14 mouse cellular contexts compared by ENCODE assay signal in genomic region chr11:88461601-88462000, GRCm38 (mm10).
DNase-seq lines count a peak whose midpoint lies in the region; ATAC-seq and TF ChIP-seq lines count a peak whose summit lies in the region.
"Had no signal": no experiment of that assay in that cellular context is flagged by ENCODE, and none has a peak within 500 bp of the region (broad histone marks: within the 10 kb centered on the region; RNA-seq: fewer than 3 reads in every experiment).

No protein-coding gene starts in this region.

- DNase-seq in hindbrain, embryonic 11.5 days (ENCODE audit: low spot score): no peak
- no peak for DNase-seq in stomach, postnatal 0 days (ENCODE audit: low spot score)
- DNase-seq in thymus, postnatal 14 days: no peak
- DNase-seq: cerebellum, postnatal 14 days; heart, postnatal 14 days; kidney, adult 9 months; thymus, postnatal 25 days had no signal

- no peak overlapping the region for H3K9ac ChIP-seq in intestine, postnatal 0 days (ENCODE audit: low read depth, low read length)
- H3K9ac ChIP-seq in intestine, embryonic 16.5 days (ENCODE audit: low read depth, low read length): no peak overlapping the region
- H3K9ac ChIP-seq in midbrain, embryonic 13.5 days (replicated peaks): no peak overlapping the region
- H3K9ac ChIP-seq in midbrain, embryonic 16.5 days (ENCODE audit: low read depth, low read length): no peak overlapping the region
- H3K9ac ChIP-seq in hindbrain, embryonic 11.5 days (ENCODE audit: low read depth, low read length): no peak overlapping the region
- H3K9ac ChIP-seq in stomach, postnatal 0 days (ENCODE audit: low read length): no peak overlapping the region
- H3K9ac ChIP-seq: liver, embryonic 14.5 days had no signal

- WGBS in intestine, postnatal 0 days: 54% methylated on average over 4 of the region's 4 CpGs
- WGBS in intestine, embryonic 16.5 days: 75% methylated on average over 4 of the region's 4 CpGs
- WGBS in midbrain, embryonic 13.5 days: 95% methylated on average over 4 of the region's 4 CpGs
- 91% methylated on average over 4 of the region's 4 CpGs for WGBS in midbrain, embryonic 16.5 days
- WGBS in hindbrain, embryonic 11.5 days: 96% methylated on average over 4 of the region's 4 CpGs
- 73% methylated on average over 4 of the region's 4 CpGs for WGBS in stomach, postnatal 0 days

- no peak for TF ChIP-seq CTCF in intestine, postnatal 0 days (IDR thresholded peaks at IDR 0.05; ENCODE audit: low read depth)
- TF ChIP-seq CTCF in stomach, postnatal 0 days (IDR thresholded peaks at IDR 0.05; ENCODE audit: low read depth): no peak

- H3K27ac ChIP-seq in intestine, postnatal 0 days (ENCODE audit: low read depth, low read length): no peak overlapping the region
- no peak overlapping the region for H3K27ac ChIP-seq in intestine, embryonic 16.5 days (ENCODE audit: low read length)
- H3K27ac ChIP-seq in midbrain, embryonic 13.5 days: peak overlapping the region; percentile 66
- H3K27ac ChIP-seq in midbrain, embryonic 16.5 days (ENCODE audit: low read length): no peak overlapping the region
- H3K27ac ChIP-seq in hindbrain, embryonic 11.5 days (ENCODE audit: low read depth, low read length): peak overlapping the region; percentile 82
- no peak overlapping the region for H3K27ac ChIP-seq in stomach, postnatal 0 days (replicated peaks)
- H3K27ac ChIP-seq: liver, embryonic 14.5 days had no signal

- no peaks in the 10 kb centered on the region for H3K36me3 ChIP-seq in intestine, postnatal 0 days (ENCODE audit: control insufficient read depth, insufficient read depth)
- H3K36me3 ChIP-seq in intestine, embryonic 16.5 days (ENCODE audit: control insufficient read depth, insufficient read depth, low read length): no peaks in the 10 kb centered on the region
- no peaks in the 10 kb centered on the region for H3K36me3 ChIP-seq in midbrain, embryonic 13.5 days
- no peaks in the 10 kb centered on the region for H3K36me3 ChIP-seq in midbrain, embryonic 16.5 days (ENCODE audit: control insufficient read depth, insufficient read depth, low read length)
- no peaks in the 10 kb centered on the region; the same call in 1 of the 2 replicates for H3K36me3 ChIP-seq in hindbrain, embryonic 11.5 days (ENCODE audit: control insufficient read depth, insufficient read depth, low read length)
- no peaks in the 10 kb centered on the region for H3K36me3 ChIP-seq in stomach, postnatal 0 days (ENCODE audit: control insufficient read depth, insufficient read depth, low read length)

- H3K27me3 ChIP-seq in intestine, postnatal 0 days (replicated peaks; ENCODE audit: control insufficient read depth, insufficient read depth, low read length): no peaks in the 10 kb centered on the region
- H3K27me3 ChIP-seq in intestine, embryonic 16.5 days (replicated peaks; ENCODE audit: control insufficient read depth, insufficient read depth, low read length): no peaks in the 10 kb centered on the region
- H3K27me3 ChIP-seq in midbrain, embryonic 13.5 days: no peaks in the 10 kb centered on the region
- H3K27me3 ChIP-seq in midbrain, embryonic 16.5 days (ENCODE audit: control insufficient read depth, insufficient read depth, low read depth, low read length): no peaks in the 10 kb centered on the region
- no peaks in the 10 kb centered on the region for H3K27me3 ChIP-seq in hindbrain, embryonic 11.5 days (ENCODE audit: control insufficient read depth, insufficient read depth, low read length)
- no peaks in the 10 kb centered on the region for H3K27me3 ChIP-seq in stomach, postnatal 0 days (ENCODE audit: control insufficient read depth, insufficient read depth, low read length)

- H3K4me3 ChIP-seq in intestine, postnatal 0 days (ENCODE audit: low read depth, low read length): no peak overlapping the region
- H3K4me3 ChIP-seq in intestine, embryonic 16.5 days (ENCODE audit: low read length): no peak overlapping the region
- no peak overlapping the region for H3K4me3 ChIP-seq in midbrain, embryonic 13.5 days (replicated peaks)
- no peak overlapping the region for H3K4me3 ChIP-seq in midbrain, embryonic 16.5 days (ENCODE audit: low read depth, low read length)
- H3K4me3 ChIP-seq in hindbrain, embryonic 11.5 days (ENCODE audit: low read depth, low read length): no peak overlapping the region
- H3K4me3 ChIP-seq in stomach, postnatal 0 days (ENCODE audit: low read depth, low read length): no peak overlapping the region
- H3K4me3 ChIP-seq: limb, embryonic 10.5 days had no signal

- TF ChIP-seq EP300 in stomach, postnatal 0 days (optimal IDR thresholded peaks at IDR 0.05): no peak

- H3K4me2 ChIP-seq in intestine, postnatal 0 days (replicated peaks; ENCODE audit: low read depth): no peak overlapping the region
- H3K4me2 ChIP-seq in intestine, embryonic 16.5 days (ENCODE audit: low read depth, low read length): no peak overlapping the region
- H3K4me2 ChIP-seq in midbrain, embryonic 13.5 days (replicated peaks): no peak overlapping the region
- H3K4me2 ChIP-seq in midbrain, embryonic 16.5 days (ENCODE audit: low read length): no peak overlapping the region
- H3K4me2 ChIP-seq in hindbrain, embryonic 11.5 days (replicated peaks; ENCODE audit: low read depth, low read length): no peak overlapping the region
- H3K4me2 ChIP-seq in stomach, postnatal 0 days (replicated peaks; ENCODE audit: low read depth): no peak overlapping the region

- 0 out of 2 replicates have a peak, but pooled peaks have one; percentile 6 for ATAC-seq in intestine, postnatal 0 days
- no peak for ATAC-seq in intestine, embryonic 16.5 days
- ATAC-seq in midbrain, embryonic 13.5 days: no peak
- ATAC-seq in midbrain, embryonic 16.5 days: no peak
- ATAC-seq in hindbrain, embryonic 11.5 days (ENCODE audit: low FRiP score): no peak
- peak; percentile 16; the same call in 1 of the 2 replicates for ATAC-seq in stomach, postnatal 0 days (ENCODE audit: low FRiP score, low TSS enrichment)
- ATAC-seq: CD4-positive, CD25-positive, alpha-beta regulatory T cell, adult 4 months had no signal

- H3K4me1 ChIP-seq in intestine, postnatal 0 days (replicated peaks; ENCODE audit: control insufficient read depth, insufficient read depth, low read length): 0 out of 2 replicates have a peak, but pooled peaks cover 4% of the 10 kb centered on the region
- H3K4me1 ChIP-seq in intestine, embryonic 16.5 days (ENCODE audit: control insufficient read depth, insufficient read depth, low read length): peaks cover 27% of the 10 kb centered on the region
- H3K4me1 ChIP-seq in midbrain, embryonic 13.5 days (replicated peaks): peaks cover 94% of the 10 kb centered on the region
- peaks cover 50% of the 10 kb centered on the region for H3K4me1 ChIP-seq in midbrain, embryonic 16.5 days (ENCODE audit: control insufficient read depth, insufficient read depth, low read length)
- peaks cover 38% of the 10 kb centered on the region for H3K4me1 ChIP-seq in hindbrain, embryonic 11.5 days (replicated peaks; ENCODE audit: control insufficient read depth, insufficient read depth, low read length)
- H3K4me1 ChIP-seq in stomach, postnatal 0 days (replicated peaks; ENCODE audit: control insufficient read depth, insufficient read depth): 0 out of 2 replicates have a peak, but pooled peaks cover 3% of the 10 kb centered on the region

- no peaks in the 10 kb centered on the region for H3K9me3 ChIP-seq in intestine, postnatal 0 days (ENCODE audit: control insufficient read depth)
- no peaks in the 10 kb centered on the region for H3K9me3 ChIP-seq in intestine, embryonic 16.5 days (ENCODE audit: control insufficient read depth, low read length)
- H3K9me3 ChIP-seq in midbrain, embryonic 13.5 days: no peaks in the 10 kb centered on the region
- no peaks in the 10 kb centered on the region for H3K9me3 ChIP-seq in midbrain, embryonic 16.5 days (replicated peaks; ENCODE audit: control insufficient read depth, low read length, poor library complexity, severe bottlenecking)
- H3K9me3 ChIP-seq in hindbrain, embryonic 11.5 days (ENCODE audit: control insufficient read depth, low read length): no peaks in the 10 kb centered on the region
- H3K9me3 ChIP-seq in stomach, postnatal 0 days (ENCODE audit: control insufficient read depth, low read length): no peaks in the 10 kb centered on the region
- H3K9me3 ChIP-seq: limb, embryonic 10.5 days had no signal

Comparison
In these comparisons a context has a peak if more than half of its experiments do, and no peak if none do; other contexts are left out.
1. ATAC-seq: peak in intestine, postnatal 0 days (single experiment) and stomach, postnatal 0 days (single experiment); none in intestine, embryonic 16.5 days (single experiment), midbrain, embryonic 13.5 days (single experiment), midbrain, embryonic 16.5 days (single experiment) and hindbrain, embryonic 11.5 days (single experiment).
2. H3K27ac ChIP-seq: peak in midbrain, embryonic 13.5 days (single experiment) and hindbrain, embryonic 11.5 days (single experiment); none in intestine, postnatal 0 days (single experiment), intestine, embryonic 16.5 days (single experiment), midbrain, embryonic 16.5 days (single experiment) and stomach, postnatal 0 days (single experiment).